Mouse (Mus musculus) testis, adult 2 months (tissue): ENCODE data around the gene Lhfpl5.

ENCODE experiments used
- CTCF ChIP-seq: fragments of 200-500 bp; IDR thresholded peaks from 2 replicates; pipeline ENCODE4 v1.5.1; 2012; ENCODE audit warnings: low read depth, mild to moderate bottlenecking, inconsistent platforms, low read length, moderate library complexity; ENCODE audit not compliant: control insufficient read depth, insufficient read depth, insufficient replicate concordance
- POLR2A ChIP-seq: fragments of 200-500 bp; IDR thresholded peaks from 2 replicates; pipeline ENCODE4 v1.6.1; 2012; ENCODE audit warnings: low read depth, mild to moderate bottlenecking, inconsistent platforms, low read length, moderate library complexity; ENCODE audit not compliant: control insufficient read depth

DNA sequence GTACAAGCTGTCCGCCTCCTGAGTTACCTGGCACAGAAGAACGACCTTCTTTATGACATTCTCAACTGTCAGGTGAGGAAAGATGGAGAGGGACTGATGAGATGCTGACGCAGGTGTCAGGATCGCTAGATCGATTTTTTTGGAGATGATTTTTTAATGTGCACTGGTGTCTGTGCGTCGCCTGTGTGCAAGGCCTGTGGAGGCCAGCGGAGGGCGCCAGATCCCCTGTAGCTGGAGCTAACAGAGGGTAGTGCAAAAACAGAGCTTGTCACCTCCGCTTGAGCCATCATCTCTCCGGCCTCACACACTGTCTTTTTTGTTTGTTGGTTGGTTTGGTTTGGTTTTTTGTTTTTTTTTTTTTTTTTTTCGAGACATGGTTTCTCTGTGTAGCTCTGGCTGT lies 37.6 kb upstream of the Lhfpl5 start:
- TF ChIP-seq CTCF (peak; percentile 60; the same call in 1 of the 2 replicates), POLR2A (no peak)
